Mouse (Mus musculus): ENCODE measurements around the gene Itgb3bp. TPM values are rescaled to one million over a fixed set of nuclear protein-coding genes. Genes with fewer than 3 reads are reported as not detected.
A peak's percentile ranks its signal among the peaks of the same experiment; 100 is the strongest.

Itgb3bp gene
- total and polyA plus RNA-seq, 2 experiments from 2014 or later: 1.1 to 26.2 TPM

DNA sequence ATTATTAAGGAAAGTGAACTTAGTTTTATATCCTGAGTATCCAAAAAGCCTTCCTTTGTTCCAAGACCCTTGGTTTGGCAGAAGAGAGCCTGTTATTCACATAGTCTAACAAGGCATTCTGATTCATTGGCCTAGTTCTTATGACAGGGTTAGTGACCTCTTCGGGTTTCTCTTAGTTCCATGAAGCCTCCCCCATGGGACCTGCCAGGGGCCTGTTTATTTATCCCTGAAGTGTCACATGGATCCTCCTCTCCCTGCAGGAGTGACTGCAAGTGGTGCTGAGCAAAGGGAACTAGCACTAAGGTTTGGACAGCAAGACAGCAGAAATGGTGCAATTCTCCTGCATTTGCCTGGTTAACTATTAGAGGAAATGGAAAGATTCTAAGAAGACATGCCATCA is 156.6 kb downstream of the Itgb3bp start:
- no peak overlapping the region for H3K4me2 ChIP-seq (ENCODE audit: low read depth, low read length)
- TF ChIP-seq EP300 (IDR thresholded peaks at IDR 0.05; ENCODE audit: low read depth): no peak
- TF ChIP-seq CTCF (IDR thresholded peaks at IDR 0.05; ENCODE audit: low read depth): no peak
- WGBS: 42% methylated on average over 1 of the region's 1 CpGs
- ATAC-seq (ENCODE audit: insufficient read depth, low read depth) (no peak), DNase-seq (ENCODE audit: low spot score) (no peak)
- no peaks in the 10 kb centered on the region for H3K36me3 ChIP-seq (replicated peaks; ENCODE audit: control insufficient read depth, insufficient read depth, low read length)
- H3K27me3 ChIP-seq (ENCODE audit: control insufficient read depth, insufficient read depth, low read length): no peaks in the 10 kb centered on the region
- no peaks in the 10 kb centered on the region for H3K9me3 ChIP-seq (replicated peaks; ENCODE audit: control insufficient read depth, low read length)
- H3K27ac ChIP-seq (ENCODE audit: low read depth): no peak overlapping the region
- H3K4me1 ChIP-seq (ENCODE audit: control insufficient read depth, insufficient read depth): no peaks in the 10 kb centered on the region
- H3K9ac ChIP-seq (replicated peaks; ENCODE audit: low read depth, low read length): no peak overlapping the region
- H3K4me3 ChIP-seq (ENCODE audit: low read depth, low read length): no peak overlapping the region

DNA sequence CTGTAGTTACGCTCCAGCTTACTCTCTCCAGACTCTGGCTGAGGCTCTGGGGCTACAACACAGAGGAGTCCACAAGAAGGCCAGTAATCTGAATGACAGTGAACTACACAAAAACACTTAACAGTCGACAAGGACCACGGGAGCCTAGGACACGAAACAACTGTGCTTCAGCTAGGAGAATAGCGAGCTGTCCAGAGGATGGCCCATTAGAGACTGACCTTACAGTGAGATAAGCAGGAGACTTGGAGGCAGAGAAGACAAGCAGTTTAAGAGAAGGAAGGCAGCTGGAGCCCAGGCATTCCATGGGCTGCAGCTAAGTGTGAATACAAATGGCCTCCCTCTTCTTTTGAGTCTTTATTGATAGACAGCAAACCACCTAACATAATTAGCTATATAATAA is 159.1 kb downstream of the Itgb3bp start:
- Histone ChIP-seq H3K27me3 (ENCODE audit: control insufficient read depth, insufficient read depth, low read length) (no peaks in the 10 kb centered on the region), H3K36me3 (replicated peaks; ENCODE audit: control insufficient read depth, insufficient read depth, low read length) (no peaks in the 10 kb centered on the region), H3K4me2 (ENCODE audit: low read depth, low read length) (no peak overlapping the region), H3K9ac (replicated peaks; ENCODE audit: low read depth, low read length) (no peak overlapping the region), H3K9me3 (replicated peaks; ENCODE audit: control insufficient read depth, low read length) (no peaks in the 10 kb centered on the region), H3K4me1 (ENCODE audit: control insufficient read depth, insufficient read depth) (no peaks in the 10 kb centered on the region), H3K27ac (ENCODE audit: low read depth) (no peak overlapping the region), H3K4me3 (ENCODE audit: low read depth, low read length) (no peak overlapping the region)
- no peak for TF ChIP-seq EP300 (IDR thresholded peaks at IDR 0.05; ENCODE audit: low read depth)
- TF ChIP-seq CTCF (IDR thresholded peaks at IDR 0.05; ENCODE audit: low read depth): no peak
- WGBS: 53% methylated on average over 5 of the region's 5 CpGs
- ATAC-seq (ENCODE audit: insufficient read depth, low read depth) (no peak), DNase-seq (ENCODE audit: low spot score) (no peak)

DNA sequence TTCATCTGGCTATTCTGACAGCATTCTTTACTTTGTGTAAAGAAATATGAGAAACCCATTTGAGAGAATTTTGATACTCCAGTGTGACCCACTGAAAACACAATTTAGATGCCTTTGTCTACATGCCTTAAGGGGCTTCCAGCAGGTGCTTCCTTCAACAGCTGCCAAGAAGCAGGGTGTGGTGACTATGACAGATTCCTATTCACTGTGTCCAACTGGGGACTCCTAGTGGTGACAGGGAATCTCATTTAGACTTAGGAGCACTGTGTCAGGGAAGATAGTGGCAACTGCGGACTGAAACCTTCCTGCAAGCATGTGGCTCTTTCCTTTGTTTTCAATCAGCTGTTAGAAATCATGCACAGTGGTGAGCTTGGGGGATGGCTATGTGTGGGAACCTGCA is 162.9 kb downstream of the Itgb3bp start:
- no peak overlapping the region for H3K4me2 ChIP-seq (ENCODE audit: low read depth, low read length)
- H3K9me3 ChIP-seq (replicated peaks; ENCODE audit: control insufficient read depth, low read length): no peaks in the 10 kb centered on the region
- peak; percentile 57; the same call in 1 of the 2 replicates for ATAC-seq (ENCODE audit: insufficient read depth, low read depth)
- WGBS: 16% methylated on average over 1 of the region's 1 CpGs
- TF ChIP-seq EP300 (IDR thresholded peaks at IDR 0.05; ENCODE audit: low read depth) (no peak), CTCF (IDR thresholded peaks at IDR 0.05; ENCODE audit: low read depth) (peak; percentile 65)
- H3K9ac ChIP-seq (replicated peaks; ENCODE audit: low read depth, low read length): no peak overlapping the region
- no peak overlapping the region for H3K27ac ChIP-seq (ENCODE audit: low read depth)
- H3K36me3 ChIP-seq (replicated peaks; ENCODE audit: control insufficient read depth, insufficient read depth, low read length): no peaks in the 10 kb centered on the region
- no peaks in the 10 kb centered on the region for H3K27me3 ChIP-seq (ENCODE audit: control insufficient read depth, insufficient read depth, low read length)
- no peaks in the 10 kb centered on the region for H3K4me1 ChIP-seq (ENCODE audit: control insufficient read depth, insufficient read depth)
- peak; percentile 27 for DNase-seq (ENCODE audit: low spot score)
- no peak overlapping the region for H3K4me3 ChIP-seq (ENCODE audit: low read depth, low read length)

- 73% methylated on average over 5 of the region's 5 CpGs for WGBS
- Histone ChIP-seq H3K27ac (ENCODE audit: low read depth) (no peak overlapping the region), H3K4me3 (ENCODE audit: low read depth, low read length) (no peak overlapping the region), H3K36me3 (replicated peaks; ENCODE audit: control insufficient read depth, insufficient read depth, low read length) (no peaks in the 10 kb centered on the region), H3K27me3 (ENCODE audit: control insufficient read depth, insufficient read depth, low read length) (no peaks in the 10 kb centered on the region), H3K9ac (replicated peaks; ENCODE audit: low read depth, low read length) (no peak overlapping the region), H3K9me3 (replicated peaks; ENCODE audit: control insufficient read depth, low read length) (no peaks in the 10 kb centered on the region), H3K4me2 (ENCODE audit: low read depth, low read length) (no peak overlapping the region), H3K4me1 (ENCODE audit: control insufficient read depth, insufficient read depth) (no peaks in the 10 kb centered on the region)
- DNase-seq (ENCODE audit: low spot score): no peak
- no peak for ATAC-seq (ENCODE audit: insufficient read depth, low read depth)
- no peak for TF ChIP-seq CTCF (IDR thresholded peaks at IDR 0.05; ENCODE audit: low read depth)
- no peak for TF ChIP-seq EP300 (IDR thresholded peaks at IDR 0.05; ENCODE audit: low read depth)
These were observed 163.3 kb downstream of the Itgb3bp start for GRCm38 (mm10) chr4:99766303-99766702.

GRCm38 (mm10) chr4:99752426-99752825 is 177.2 kb downstream of the Itgb3bp start:
- TF ChIP-seq EP300 (IDR thresholded peaks at IDR 0.05; ENCODE audit: low read depth) (no peak), CTCF (IDR thresholded peaks at IDR 0.05; ENCODE audit: low read depth) (no peak)
- no peak overlapping the region for H3K27ac ChIP-seq (ENCODE audit: low read depth)
- no peak overlapping the region for H3K9ac ChIP-seq (replicated peaks; ENCODE audit: low read depth, low read length)
- ATAC-seq (ENCODE audit: insufficient read depth, low read depth) (no peak), DNase-seq (ENCODE audit: low spot score) (no peak)
- H3K4me2 ChIP-seq (ENCODE audit: low read depth, low read length): no peak overlapping the region
- WGBS: 71% methylated on average over 5 of the region's 5 CpGs
- 0 out of 2 replicates have a peak, but pooled peaks cover 9% of the 10 kb centered on the region for H3K36me3 ChIP-seq (replicated peaks; ENCODE audit: control insufficient read depth, insufficient read depth, low read length)
- H3K4me1 ChIP-seq (ENCODE audit: control insufficient read depth, insufficient read depth): no peaks in the 10 kb centered on the region
- no peaks in the 10 kb centered on the region for H3K9me3 ChIP-seq (replicated peaks; ENCODE audit: control insufficient read depth, low read length)
- no peak overlapping the region for H3K4me3 ChIP-seq (ENCODE audit: low read depth, low read length)
- no peaks in the 10 kb centered on the region for H3K27me3 ChIP-seq (ENCODE audit: control insufficient read depth, insufficient read depth, low read length)

GRCm38 (mm10) chr4:99739836-99740235 is 189.8 kb downstream of the Itgb3bp start:
- no peak for TF ChIP-seq EP300 (IDR thresholded peaks at IDR 0.05; ENCODE audit: low read depth)
- no peak for TF ChIP-seq CTCF (IDR thresholded peaks at IDR 0.05; ENCODE audit: low read depth)
- Histone ChIP-seq H3K36me3 (replicated peaks; ENCODE audit: control insufficient read depth, insufficient read depth, low read length) (no peaks in the 10 kb centered on the region), H3K4me2 (ENCODE audit: low read depth, low read length) (no peak overlapping the region), H3K27me3 (ENCODE audit: control insufficient read depth, insufficient read depth, low read length) (no peaks in the 10 kb centered on the region), H3K9ac (replicated peaks; ENCODE audit: low read depth, low read length) (no peak overlapping the region), H3K9me3 (replicated peaks; ENCODE audit: control insufficient read depth, low read length) (no peaks in the 10 kb centered on the region), H3K27ac (ENCODE audit: low read depth) (no peak overlapping the region), H3K4me3 (ENCODE audit: low read depth, low read length) (no peak overlapping the region), H3K4me1 (ENCODE audit: control insufficient read depth, insufficient read depth) (no peaks in the 10 kb centered on the region)
- no peak for DNase-seq (ENCODE audit: low spot score)
- WGBS: 65% methylated on average over 7 of the region's 7 CpGs
- ATAC-seq (ENCODE audit: insufficient read depth, low read depth): no peak
